Mouse (Mus musculus) hindbrain, embryonic 16.5 days (tissue): ENCODE measurements around the gene Hist1h1a. TPM values are rescaled to one million over a fixed set of nuclear protein-coding genes. Genes with fewer than 3 reads are reported as not detected.
"Not testable (repeated sequence)": the region's sequence is repeated elsewhere in the genome, so short reads cannot be mapped to it uniquely, and the experiment has no call there.

Experiments
- ATAC-seq: fragments of 200-750 bp; cut with Nextera tagmentation; 2 replicates; pipeline ENCODE4 v1.8.0; 2017; ENCODE audit warnings: moderate TSS enrichment, moderate library complexity
- H3K27ac ChIP-seq: fragments of 300-500 bp; sonication (generic); 2 replicates; pipeline ENCODE4 v1.5.1; 2014; ENCODE audit warnings: low read depth, mild to moderate bottlenecking, control low read depth, low read length, moderate library complexity
- H3K27me3 ChIP-seq: fragments of 300-500 bp; sonication (generic); replicated peaks from 2 replicates; pipeline ENCODE4 v1.6.1; 2014; ENCODE audit warnings: low read length; ENCODE audit not compliant: control insufficient read depth, insufficient read depth
- H3K36me3 ChIP-seq: fragments of 300-500 bp; sonication (generic); 2 replicates; pipeline ENCODE4 v1.6.1; 2014; ENCODE audit warnings: mild to moderate bottlenecking, low read length, moderate library complexity, mixed read lengths; ENCODE audit not compliant: control insufficient read depth, insufficient read depth
- H3K4me1 ChIP-seq: fragments of 300-500 bp; sonication (generic); 2 replicates; pipeline ENCODE4 v1.6.1; 2014; ENCODE audit warnings: low read depth, low read length; ENCODE audit not compliant: control insufficient read depth, insufficient read depth
- H3K4me2 ChIP-seq: fragments of 300-500 bp; sonication (generic); 2 replicates; pipeline ENCODE4 v1.6.1; 2014; ENCODE audit warnings: mild to moderate bottlenecking, low read length, control low read depth, moderate library complexity
- H3K4me3 ChIP-seq: fragments of 300-500 bp; sonication (generic); 2 replicates; pipeline ENCODE4 v1.5.1; 2014; ENCODE audit warnings: mild to moderate bottlenecking, low read length, control low read depth, moderate library complexity
- H3K9ac ChIP-seq: fragments of 300-500 bp; sonication (generic); 2 replicates; pipeline ENCODE4 v1.6.1; 2014; ENCODE audit warnings: low read depth, mild to moderate bottlenecking, control low read depth, low read length, moderate library complexity
- H3K9me3 ChIP-seq: fragments of 300-500 bp; sonication (generic); 2 replicates; pipeline ENCODE4 v1.6.1; 2014; ENCODE audit warnings: mild to moderate bottlenecking, low read length, moderate library complexity; ENCODE audit not compliant: control insufficient read depth
- WGBS: fragments of 180-500 bp; shearing (Covaris S2); extraction: QIAGEN DNeasy Blood & Tissue Kit; methylation state at CpG from one replicate; pipeline ENCODE4 v1.1.7; 2014; 5-methylcytosine and 5-hydroxymethylcytosine counted together
- polyA plus RNA-seq: library from polyadenylated mRNA; unstranded; fragments of >200 nt; fragmentation: Nextera tagmentation; extraction: Ambion mirVana; gene quantifications from 2 replicates; pipeline ENCODE4 v1.2.1, GENCODE M21; 2015

Gene Hist1h1a
- polyA plus RNA-seq, 1 experiment from 2014 or later, result 0.44 TPM

GRCm38 (mm10) chr13:23742007-23742406 is 21.5 kb upstream of the Hist1h1a start:
- no peaks in the 10 kb centered on the region for H3K36me3 ChIP-seq
- no peak for ATAC-seq

DNA sequence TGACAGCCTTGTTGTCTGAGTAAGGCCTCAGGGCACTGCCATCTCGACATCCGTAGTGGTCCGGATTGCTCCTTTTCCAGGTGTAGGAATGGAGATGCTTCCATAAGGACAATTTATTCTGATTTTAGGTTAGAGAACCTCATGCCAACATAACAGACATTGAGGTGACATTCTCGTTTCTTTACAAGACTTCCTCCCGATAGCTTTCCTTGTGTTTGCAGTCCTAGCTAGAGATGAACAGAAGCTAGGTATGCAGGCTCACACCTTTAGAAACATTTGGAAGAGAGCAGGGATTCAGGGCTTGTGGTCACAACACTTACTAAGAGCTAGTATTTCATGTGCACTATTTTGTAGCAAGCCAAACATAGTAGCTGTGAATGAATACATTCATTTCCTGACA is 20.3 kb upstream of the Hist1h1a start:
- H3K27ac ChIP-seq, result no peak overlapping the region
- ATAC-seq, result no peak
- no peak overlapping the region for H3K9ac ChIP-seq
- no peak overlapping the region for H3K4me2 ChIP-seq
- no peaks in the 10 kb centered on the region for H3K27me3 ChIP-seq
- WGBS, result 88% methylated on average over 5 of the region's 5 CpGs
- H3K4me3 ChIP-seq, result no peak overlapping the region
- peaks cover 17% of the 10 kb centered on the region for H3K4me1 ChIP-seq
- H3K36me3 ChIP-seq, result no peaks in the 10 kb centered on the region
- H3K9me3 ChIP-seq, result no peaks in the 10 kb centered on the region

More at GRCm38 (mm10) chr13:23742007-23742406, 21.5 kb upstream of the Hist1h1a start:
- Histone ChIP-seq H3K9ac (no peak overlapping the region), H3K4me3 (no peak overlapping the region), H3K9me3 (no peaks in the 10 kb centered on the region), H3K27me3 (no peaks in the 10 kb centered on the region), H3K4me2 (no peak overlapping the region), H3K27ac (no peak overlapping the region), H3K4me1 (peaks cover 14% of the 10 kb centered on the region)

DNA sequence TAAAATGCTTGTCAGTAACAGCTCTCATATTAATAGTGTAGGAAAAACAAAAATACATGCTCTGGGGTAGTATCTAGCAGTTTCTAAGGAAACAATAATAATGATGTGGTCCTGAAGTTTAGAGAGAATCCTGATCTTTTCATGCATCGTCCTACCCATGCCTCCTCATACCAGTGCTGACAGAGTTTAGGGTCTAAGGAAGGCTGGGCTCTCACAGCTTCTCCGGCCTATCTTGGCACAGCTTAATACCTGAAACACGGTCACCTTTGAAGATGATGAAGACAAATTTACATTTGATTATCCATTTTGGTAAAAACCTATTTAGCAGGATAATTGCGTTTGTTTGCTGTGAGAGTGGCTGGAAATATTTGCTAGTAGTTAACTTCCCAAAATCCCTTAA is 19.5 kb upstream of the Hist1h1a start:
- Histone ChIP-seq H3K9me3 (no peaks in the 10 kb centered on the region), H3K4me3 (no peak overlapping the region), H3K4me1 (peaks cover 17% of the 10 kb centered on the region), H3K9ac (no peak overlapping the region), H3K36me3 (no peaks in the 10 kb centered on the region), H3K27ac (no peak overlapping the region), H3K4me2 (no peak overlapping the region), H3K27me3 (no peaks in the 10 kb centered on the region)
- ATAC-seq, result no peak
- 45% methylated on average over 4 of the region's 4 CpGs for WGBS

DNA sequence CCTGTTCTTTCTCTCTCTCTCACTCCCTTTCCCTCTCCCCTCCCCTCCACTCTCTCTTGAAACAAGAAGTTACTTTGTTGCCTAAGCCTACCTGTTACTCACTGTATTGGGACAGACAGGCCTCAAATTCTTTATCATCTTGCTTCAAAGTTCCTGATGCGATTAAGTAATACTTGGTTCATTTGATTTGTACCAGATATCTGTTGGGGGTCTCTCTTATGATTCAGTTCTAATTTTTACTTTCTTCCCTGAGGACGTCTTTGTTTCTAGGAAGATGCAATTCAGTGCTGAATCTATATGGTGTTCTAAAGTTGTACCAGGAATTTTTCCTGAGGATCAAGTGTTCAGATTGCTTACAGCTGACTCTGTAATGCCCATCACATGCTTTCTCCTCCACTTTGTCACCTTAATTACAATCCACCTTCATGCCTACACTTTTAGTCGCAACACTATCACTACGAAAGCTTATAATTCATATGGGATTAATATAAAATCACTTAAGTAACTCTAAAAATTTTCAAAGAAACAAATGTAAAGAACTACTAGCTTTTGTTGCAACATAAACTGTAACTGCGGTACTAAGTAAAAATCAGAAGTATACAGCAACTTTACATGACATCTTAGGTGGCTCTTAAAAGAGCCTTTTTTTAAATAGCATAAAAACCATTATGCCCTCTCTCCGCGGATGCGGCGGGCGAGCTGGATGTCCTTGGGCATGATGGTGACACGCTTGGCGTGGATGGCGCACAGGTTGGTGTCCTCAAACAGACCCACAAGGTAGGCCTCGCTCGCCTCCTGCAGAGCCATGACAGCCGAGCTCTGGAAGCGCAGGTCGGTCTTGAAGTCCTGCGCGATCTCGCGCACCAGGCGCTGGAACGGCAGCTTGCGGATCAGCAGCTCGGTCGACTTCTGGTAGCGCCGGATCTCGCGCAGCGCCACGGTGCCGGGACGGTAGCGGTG is 18.8 kb upstream of the Hist1h1a start:
- Histone ChIP-seq H3K27ac (no peak overlapping the region), H3K4me2 (peak overlapping the region; percentile 75), H3K4me1 (peaks cover 14% of the 10 kb centered on the region), H3K36me3 (no peaks in the 10 kb centered on the region), H3K4me3 (peak overlapping the region; percentile 44), H3K9ac (no peak overlapping the region), H3K27me3 (no peaks in the 10 kb centered on the region), H3K9me3 (no peaks in the 10 kb centered on the region)
- WGBS, result 3% methylated on average over 16 of the region's 36 CpGs
- no peak for ATAC-seq

- H3K9ac ChIP-seq, result peak within 1 kb of the TSS; percentile 59
- no peaks in the 10 kb centered on the region for H3K9me3 ChIP-seq
- peak within 1 kb of the TSS; percentile 94 for H3K27ac ChIP-seq
- peak within 1 kb of the TSS; percentile 44 for H3K4me3 ChIP-seq
- ATAC-seq, result peak; percentile 70
- WGBS, result under 1% methylated on average over 23 of the region's 28 CpGs
- peaks cover 11% of the 10 kb centered on the region for H3K4me1 ChIP-seq
- no peaks in the 10 kb centered on the region for H3K36me3 ChIP-seq
- H3K4me2 ChIP-seq, result peak within 1 kb of the TSS; percentile 75
- no peaks in the 10 kb centered on the region for H3K27me3 ChIP-seq
These were observed 17.9 kb upstream of the Hist1h1a start, which contains the start of gene Hist1h3c for GRCm38 (mm10) chr13:23745381-23746161. Gene Hist1h3c (minus strand): TSS chr13:23745602.

DNA sequence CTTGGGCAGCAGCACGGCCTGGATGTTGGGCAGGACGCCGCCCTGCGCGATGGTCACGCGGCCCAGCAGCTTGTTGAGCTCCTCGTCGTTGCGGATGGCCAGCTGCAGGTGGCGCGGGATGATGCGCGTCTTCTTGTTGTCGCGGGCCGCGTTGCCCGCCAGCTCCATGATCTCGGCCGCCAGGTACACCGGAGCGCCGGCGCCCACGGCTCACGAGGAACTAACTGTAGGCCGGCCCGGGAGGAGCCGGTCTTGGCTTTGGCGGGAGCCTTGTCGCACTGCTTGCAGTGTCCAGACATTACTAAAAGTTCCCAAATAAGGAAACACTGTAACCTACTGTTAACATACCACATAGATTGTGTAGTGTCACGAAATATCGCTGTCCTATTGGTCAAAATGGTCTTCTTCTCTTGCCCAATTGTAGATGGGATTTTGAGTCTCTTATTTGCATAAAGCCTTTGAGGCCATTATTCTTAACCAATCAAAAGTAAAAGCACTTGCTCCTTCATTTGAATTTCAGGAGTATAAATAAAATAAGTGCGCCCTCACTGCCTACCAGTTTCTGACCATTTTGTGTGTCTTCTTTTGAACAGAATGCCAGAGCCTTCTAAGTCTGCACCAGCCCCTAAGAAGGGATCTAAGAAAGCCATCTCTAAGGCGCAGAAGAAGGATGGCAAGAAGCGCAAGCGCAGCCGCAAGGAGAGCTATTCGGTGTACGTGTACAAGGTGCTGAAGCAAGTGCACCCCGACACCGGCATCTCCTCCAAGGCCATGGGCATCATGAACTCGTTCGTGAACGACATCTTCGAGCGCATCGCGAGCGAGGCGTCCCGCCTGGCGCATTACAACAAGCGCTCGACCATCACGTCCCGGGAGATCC is 17.0 kb upstream of the Hist1h1a start, which contains the start of gene Hist1h2bb:
Gene Hist1h2bb (plus strand): TSS at position 534 of the 880 bp plus-strand sequence.
- H3K9ac ChIP-seq, result peak within 1 kb of the TSS; percentile 59
- not testable (repeated sequence) for H3K27me3 ChIP-seq, H3K9me3 ChIP-seq, H3K4me1 ChIP-seq, H3K36me3 ChIP-seq
- H3K27ac ChIP-seq, result peak within 1 kb of the TSS; percentile 94
- under 1% methylated on average over 34 of the region's 58 CpGs for WGBS
- H3K4me3 ChIP-seq, result peak within 1 kb of the TSS; percentile 44
- peak within 1 kb of the TSS; percentile 75 for H3K4me2 ChIP-seq
- ATAC-seq, result peak; percentile 95

DNA sequence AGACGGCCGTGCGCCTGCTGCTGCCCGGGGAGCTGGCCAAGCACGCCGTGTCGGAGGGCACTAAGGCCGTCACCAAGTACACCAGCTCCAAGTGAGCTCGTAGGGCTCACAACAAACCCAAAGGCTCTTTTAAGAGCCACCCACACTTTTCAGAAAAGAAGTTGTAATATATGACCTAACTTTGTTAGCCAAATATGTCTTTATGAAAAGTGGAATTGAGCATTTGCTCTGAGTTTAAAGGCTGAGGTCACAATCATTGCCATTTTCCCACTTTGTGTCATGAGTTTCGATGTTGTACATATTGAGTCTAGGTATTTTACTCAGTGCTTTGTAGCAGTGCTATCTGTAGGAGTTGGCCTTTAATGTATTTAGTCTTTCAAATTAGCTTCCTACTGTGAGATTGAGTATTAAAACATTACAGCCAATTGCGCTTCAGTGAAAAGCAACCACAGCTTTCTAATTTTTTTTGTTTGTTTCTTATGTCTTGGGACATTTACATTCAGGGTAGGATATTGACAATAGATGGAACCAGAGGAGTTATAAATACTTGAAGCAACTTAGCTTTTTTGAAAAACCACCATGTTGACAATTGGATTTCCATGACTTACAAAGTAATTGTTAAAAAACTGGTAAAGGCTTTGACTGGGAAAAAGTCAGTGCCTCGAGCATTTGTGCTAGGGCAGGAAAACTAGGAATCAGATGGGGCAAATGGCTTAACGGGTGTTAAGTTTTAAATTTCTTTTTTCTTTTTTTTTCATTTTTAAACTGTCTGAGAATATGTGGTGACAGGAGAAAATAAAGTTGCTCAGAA is 16.2 kb upstream of the Hist1h1a start:
- WGBS, result 2% methylated on average over 10 of the region's 13 CpGs
- ATAC-seq, result no peak
- Histone ChIP-seq H3K27me3 (no peaks in the 10 kb centered on the region), H3K4me2 (peak overlapping the region; percentile 75), H3K9ac (peak overlapping the region; percentile 51), H3K27ac (peak overlapping the region; percentile 94), H3K4me3 (peak overlapping the region; percentile 35), H3K9me3 (no peaks in the 10 kb centered on the region), H3K36me3 (no peaks in the 10 kb centered on the region), H3K4me1 (peaks cover 11% of the 10 kb centered on the region)

DNA sequence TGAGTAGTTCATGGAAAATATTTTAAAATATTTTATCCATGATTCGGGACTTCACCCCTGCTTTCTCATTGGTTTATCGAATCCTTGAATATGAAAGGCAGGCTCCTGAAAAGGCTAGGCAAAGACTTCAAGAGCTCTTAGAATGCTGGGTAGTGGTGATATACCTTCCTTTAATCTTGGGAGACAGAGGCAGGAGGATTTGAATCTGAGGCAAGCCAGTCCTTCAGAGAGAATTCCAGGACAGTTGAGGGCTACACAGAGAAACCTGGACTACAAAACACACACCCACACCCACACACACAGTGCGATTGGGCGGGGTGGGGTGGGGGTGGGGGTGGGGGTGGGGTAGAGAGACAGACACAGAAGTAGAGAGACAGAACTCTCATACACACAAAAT is 15.6 kb upstream of the Hist1h1a start:
- ATAC-seq, result no peak
- Histone ChIP-seq H3K9ac (no peak overlapping the region), H3K27me3 (no peaks in the 10 kb centered on the region), H3K36me3 (no peaks in the 10 kb centered on the region), H3K4me3 (no peak overlapping the region), H3K4me2 (peak overlapping the region; percentile 1; the same call in 1 of the 2 replicates), H3K4me1 (peaks cover 11% of the 10 kb centered on the region), H3K27ac (0 out of 2 replicates have a peak overlapping the region, but pooled peaks have one; percentile 16), H3K9me3 (no peaks in the 10 kb centered on the region)
- WGBS, result 6% methylated on average over 4 of the region's 4 CpGs
